Mouse (Mus musculus): ENCODE measurements around the gene Nkx2-5. TPM values are rescaled to one million over a fixed set of nuclear protein-coding genes. Genes with fewer than 3 reads are reported as not detected.

Gene Nkx2-5
- polyA plus RNA-seq, 1 experiment from 2014 or later: not detected

DNA sequence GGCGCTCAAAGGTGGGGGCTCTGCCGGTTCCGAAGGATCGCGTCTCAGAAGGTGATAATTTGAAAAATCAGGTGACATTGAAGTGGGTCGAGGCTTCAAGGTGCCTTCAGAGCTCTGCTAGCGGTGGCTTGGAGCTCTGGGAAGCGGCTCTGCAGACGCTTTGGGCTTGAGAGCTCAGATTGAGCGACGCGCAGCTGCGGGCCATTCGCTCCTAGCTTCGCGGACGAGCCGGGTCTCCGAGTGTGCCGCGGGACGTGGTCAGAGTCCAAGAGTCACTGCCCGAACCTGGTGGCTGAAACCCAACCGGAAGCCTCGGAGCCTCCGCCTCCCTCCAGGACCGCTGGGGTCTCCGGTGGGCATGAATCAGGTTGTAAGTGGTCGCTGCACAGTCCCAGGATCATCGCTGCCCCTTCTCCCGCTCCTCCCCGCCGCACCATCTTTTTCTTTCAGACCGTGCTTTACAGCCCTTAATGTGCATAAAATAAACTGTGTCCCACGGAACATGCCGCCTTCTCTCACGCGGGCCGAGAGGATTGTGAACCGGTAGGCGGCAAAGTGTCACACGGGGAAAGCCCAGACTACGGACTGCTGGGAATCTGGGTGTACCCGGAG, 5.0 kb upstream of the Nkx2-5 start:
- Histone ChIP-seq H3K9me3 (no peaks in the 10 kb centered on the region), H3K9ac (replicated peaks) (no peak overlapping the region), H3K27me3 (peaks cover 83% of the 10 kb centered on the region), H3K4me2 (replicated peaks) (peak overlapping the region; percentile 28), H3K4me1 (peaks cover 14% of the 10 kb centered on the region), H3K27ac (replicated peaks) (no peak overlapping the region), H3K36me3 (no peaks in the 10 kb centered on the region), H3K4me3 (peak overlapping the region; percentile 17)
- under 1% methylated on average over 44 of the region's 44 CpGs for WGBS
- no peak for ATAC-seq (replicated peaks)

DNA sequence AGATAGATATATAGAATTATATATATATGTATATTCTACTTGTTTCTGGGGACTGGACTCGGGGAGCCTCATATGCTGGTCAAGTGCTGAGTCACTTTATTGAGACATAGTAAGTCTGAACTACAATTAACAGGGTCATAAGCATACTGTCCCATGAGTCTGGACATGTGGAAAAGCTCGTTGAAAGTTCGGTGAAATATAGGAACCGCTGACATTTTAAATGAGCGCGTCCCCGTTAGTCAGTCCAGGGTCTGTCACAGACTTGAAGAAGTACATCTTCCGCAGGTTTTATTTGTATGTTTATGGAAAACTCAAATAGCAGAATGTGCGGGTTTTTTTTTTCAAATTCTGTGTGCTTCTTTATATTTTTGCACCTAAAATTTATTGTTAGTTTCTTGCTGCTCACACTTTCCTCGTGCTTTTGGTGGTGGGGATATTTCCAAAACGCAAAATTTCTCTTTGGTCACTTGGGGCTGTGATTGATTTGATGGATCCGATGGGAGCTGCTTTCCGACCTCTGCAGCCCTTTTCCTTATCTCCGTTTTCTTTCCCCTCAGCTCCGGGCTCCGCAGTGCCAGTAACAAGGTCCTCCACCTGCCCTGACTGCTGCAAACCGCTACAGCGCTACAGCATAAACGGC, 4.4 kb upstream of the Nkx2-5 start:
- WGBS: 4% methylated on average over 19 of the region's 19 CpGs
- Histone ChIP-seq H3K4me3 (peak overlapping the region; percentile 17; the same call in 1 of the 2 replicates), H3K27ac (replicated peaks) (no peak overlapping the region), H3K4me1 (peaks cover 18% of the 10 kb centered on the region), H3K36me3 (no peaks in the 10 kb centered on the region), H3K9me3 (no peaks in the 10 kb centered on the region), H3K9ac (replicated peaks) (no peak overlapping the region), H3K4me2 (replicated peaks) (0 out of 2 replicates have a peak overlapping the region, but pooled peaks have one; percentile 28), H3K27me3 (peaks cover 81% of the 10 kb centered on the region)
- ATAC-seq (replicated peaks): no peak

DNA sequence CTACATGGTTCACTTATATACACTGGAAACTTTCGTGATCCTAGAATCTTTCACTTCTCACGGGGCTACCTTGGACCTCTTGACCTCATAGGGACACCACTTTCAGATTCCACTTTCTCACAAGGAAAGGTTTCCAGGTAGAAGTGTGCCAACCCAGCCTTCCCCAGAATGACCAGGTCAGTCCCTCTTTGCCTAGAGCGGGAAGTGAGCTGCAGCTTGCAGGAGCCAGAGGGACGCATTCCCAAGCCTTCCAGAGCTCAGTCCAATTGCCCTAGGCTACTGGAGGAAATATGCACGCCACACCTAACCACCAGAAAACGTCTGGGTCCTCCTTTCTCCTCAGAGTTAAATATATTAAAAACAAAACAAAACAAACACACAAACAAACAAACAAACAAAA, 3.4 kb upstream of the Nkx2-5 start:
- Histone ChIP-seq H3K4me1 (peaks cover 20% of the 10 kb centered on the region), H3K27ac (replicated peaks) (no peak overlapping the region), H3K9me3 (no peaks in the 10 kb centered on the region), H3K27me3 (peaks cover 83% of the 10 kb centered on the region), H3K36me3 (no peaks in the 10 kb centered on the region), H3K4me2 (replicated peaks) (no peak overlapping the region), H3K9ac (replicated peaks) (no peak overlapping the region), H3K4me3 (no peak overlapping the region)
- WGBS: 2% methylated on average over 6 of the region's 6 CpGs
- no peak for ATAC-seq (replicated peaks)

DNA sequence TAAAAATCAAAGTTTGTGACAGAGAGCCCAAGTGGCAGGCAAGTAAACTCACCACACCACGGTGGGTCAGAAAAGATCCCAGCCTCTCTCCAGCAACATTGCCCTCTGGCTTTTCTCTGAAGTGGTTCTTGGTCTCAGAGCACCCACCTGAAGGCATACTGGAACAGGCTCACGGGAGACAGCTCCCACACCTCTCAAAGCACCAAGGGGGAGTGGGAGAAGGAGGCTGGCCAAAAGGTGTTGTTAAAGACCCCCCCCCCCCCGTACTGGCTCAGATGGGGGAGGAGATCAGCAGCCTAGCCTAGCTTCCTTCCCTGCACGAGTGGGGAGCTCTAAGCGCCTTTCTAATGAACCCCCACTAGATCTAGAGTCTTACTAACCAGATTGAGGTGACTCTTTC, 3.0 kb upstream of the Nkx2-5 start:
- Histone ChIP-seq H3K4me2 (replicated peaks) (no peak overlapping the region), H3K4me1 (peaks cover 20% of the 10 kb centered on the region), H3K36me3 (no peaks in the 10 kb centered on the region), H3K9ac (replicated peaks) (no peak overlapping the region), H3K27me3 (peaks cover 84% of the 10 kb centered on the region), H3K27ac (replicated peaks) (no peak overlapping the region), H3K4me3 (no peak overlapping the region), H3K9me3 (no peaks in the 10 kb centered on the region)
- ATAC-seq (replicated peaks): no peak
- WGBS: 1% methylated on average over 5 of the region's 5 CpGs

DNA sequence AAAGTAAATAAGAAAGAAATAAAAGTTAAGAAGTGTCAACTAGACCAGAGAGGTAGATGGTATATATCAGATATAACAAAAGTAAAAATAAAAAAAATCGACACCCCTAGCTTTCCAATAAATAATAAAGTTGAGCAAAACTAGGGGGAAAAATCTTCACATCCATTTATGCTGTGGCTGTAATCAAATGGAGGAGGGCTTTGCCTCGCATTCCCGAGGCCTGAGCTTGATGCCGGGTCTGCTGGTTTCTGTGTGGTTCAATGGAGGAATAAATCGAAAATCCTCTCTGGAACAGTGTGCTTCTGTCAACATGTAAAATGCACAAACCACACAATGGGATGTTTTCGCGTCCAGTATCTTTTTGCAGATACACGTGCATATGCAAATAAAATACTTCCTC, 1.6 kb upstream of the Nkx2-5 start:
- H3K4me2 ChIP-seq (replicated peaks): no peak overlapping the region
- H3K9me3 ChIP-seq: no peaks in the 10 kb centered on the region
- H3K4me3 ChIP-seq: no peak overlapping the region
- ATAC-seq (replicated peaks): no peak
- no peak overlapping the region for H3K9ac ChIP-seq (replicated peaks)
- H3K4me1 ChIP-seq: peaks cover 20% of the 10 kb centered on the region
- WGBS: 4% methylated on average over 8 of the region's 8 CpGs
- H3K36me3 ChIP-seq: no peaks in the 10 kb centered on the region
- no peak overlapping the region for H3K27ac ChIP-seq (replicated peaks)
- peaks cover 85% of the 10 kb centered on the region for H3K27me3 ChIP-seq

DNA sequence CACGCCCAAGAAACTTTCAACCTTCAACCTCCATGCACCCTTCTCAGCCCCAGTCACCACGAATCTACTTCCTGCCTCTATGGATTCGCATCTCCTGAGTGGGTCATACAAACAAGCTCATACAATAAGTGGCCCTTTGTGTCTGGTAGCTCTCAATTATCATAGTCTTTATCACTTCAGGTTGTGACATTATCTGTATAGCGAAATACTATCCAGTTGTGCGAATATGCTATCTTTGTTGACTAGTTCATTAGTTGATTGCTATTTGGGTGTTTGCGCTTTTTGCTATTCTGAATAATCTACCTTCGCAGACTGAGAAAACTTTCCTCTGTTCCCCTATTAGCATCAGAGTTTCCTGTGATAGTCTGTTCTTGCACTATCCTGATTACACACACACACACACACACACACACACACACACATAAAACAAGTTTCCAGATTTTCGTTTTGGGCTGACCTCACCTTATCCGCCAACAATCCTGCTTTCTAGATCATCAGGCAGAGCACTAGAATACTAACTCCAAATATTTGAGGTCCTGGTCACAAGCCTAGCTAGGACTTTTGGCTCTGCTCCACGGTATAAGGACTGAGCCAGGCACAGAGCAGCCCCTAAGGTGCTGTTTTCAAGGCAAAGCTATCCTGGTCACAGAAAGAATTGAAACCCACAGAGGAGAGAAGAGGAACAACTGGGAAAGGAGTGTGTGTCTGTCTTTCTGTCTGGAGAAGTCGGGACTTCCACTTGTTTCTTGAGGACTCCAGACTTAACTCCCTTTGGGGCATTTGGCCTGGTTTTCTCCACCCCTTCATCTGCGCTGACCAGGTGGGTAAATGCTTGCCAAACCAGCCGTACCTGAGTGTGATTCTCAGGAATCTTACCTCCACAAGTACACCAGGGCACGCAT, 591 bp upstream of the Nkx2-5 start:
- WGBS: 4% methylated on average over 14 of the region's 14 CpGs

DNA sequence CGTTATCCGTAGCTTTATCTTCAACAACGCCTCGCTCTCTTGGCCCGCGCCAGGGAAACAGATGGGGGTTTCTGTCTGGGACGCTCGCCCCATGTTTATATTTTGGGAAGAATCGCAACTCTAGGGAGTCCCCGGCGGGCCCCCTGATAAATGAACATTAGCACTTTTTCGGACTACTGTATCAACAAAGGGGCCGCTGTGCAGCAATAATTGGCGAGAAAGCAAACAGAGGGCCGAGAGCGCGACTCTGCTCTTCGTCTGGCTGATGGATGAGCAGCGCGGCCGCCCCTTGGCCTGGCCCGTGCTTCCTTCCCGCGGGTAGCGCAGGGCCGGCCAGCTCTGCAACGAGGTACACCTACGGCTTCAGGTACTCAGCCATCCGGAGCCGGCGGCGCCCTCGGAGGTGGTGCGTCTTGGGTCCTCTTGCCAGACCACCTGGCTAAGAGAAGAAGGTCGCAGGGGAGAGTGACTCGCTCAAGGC, 398 bp downstream of the Nkx2-5 start:
- whole genome bisulfite sequencing: under 1% methylated on average over 36 of the region's 36 CpGs
- no peak overlapping the region for H3K4me2 ChIP-seq (replicated peaks)
- no peak for ATAC-seq (replicated peaks)

More for the DNA sequence above, 591 bp upstream of the Nkx2-5 start:
- Histone ChIP-seq H3K27me3 (peaks cover 87% of the 10 kb centered on the region), H3K4me1 (peaks cover 16% of the 10 kb centered on the region), H3K36me3 (no peaks in the 10 kb centered on the region), H3K27ac (replicated peaks) (no peak overlapping the region), H3K9me3 (no peaks in the 10 kb centered on the region), H3K4me2 (replicated peaks) (no peak overlapping the region), H3K9ac (replicated peaks) (no peak overlapping the region), H3K4me3 (no peak overlapping the region)
- no peak for ATAC-seq (replicated peaks)

DNA sequence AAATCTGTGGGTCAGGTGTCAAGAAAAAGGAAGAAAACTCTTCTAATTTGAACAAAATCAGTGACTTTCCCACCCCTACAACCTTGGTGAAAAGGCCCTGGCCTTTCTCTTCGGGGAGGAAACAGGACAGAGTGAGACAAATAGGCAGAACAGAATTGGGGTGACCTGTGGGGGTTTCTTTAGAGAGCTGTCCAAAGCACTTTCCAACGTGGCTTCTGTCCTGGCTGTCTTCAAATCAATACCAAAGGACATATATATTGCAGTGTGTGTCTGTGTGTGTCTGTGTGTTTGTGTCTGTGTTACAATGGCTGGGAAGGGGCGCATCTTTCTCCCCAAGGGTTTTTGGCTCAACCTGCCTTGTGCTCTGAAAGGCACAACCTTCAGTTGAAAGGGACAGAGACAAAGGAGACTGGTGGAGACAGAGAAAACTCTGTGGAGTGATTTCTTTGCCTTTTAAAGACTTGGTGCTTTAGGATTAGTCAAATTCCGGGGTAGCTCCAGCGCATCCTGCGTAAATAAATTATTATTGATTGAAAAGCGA, 1.0 kb downstream of the Nkx2-5 start:
- H3K27ac ChIP-seq (replicated peaks): no peak overlapping the region
- under 1% methylated on average over 7 of the region's 7 CpGs for WGBS
- peaks cover 13% of the 10 kb centered on the region; the same call in 1 of the 2 replicates for H3K4me1 ChIP-seq
- no peak for ATAC-seq (replicated peaks)
- H3K36me3 ChIP-seq: no peaks in the 10 kb centered on the region
- no peak overlapping the region for H3K9ac ChIP-seq (replicated peaks)
- H3K9me3 ChIP-seq: no peaks in the 10 kb centered on the region
- no peak overlapping the region for H3K4me3 ChIP-seq
- peaks cover 90% of the 10 kb centered on the region for H3K27me3 ChIP-seq
- no peak overlapping the region for H3K4me2 ChIP-seq (replicated peaks)

More for the DNA sequence above, 398 bp downstream of the Nkx2-5 start:
- no peaks in the 10 kb centered on the region for H3K36me3 ChIP-seq
- peaks cover 88% of the 10 kb centered on the region for H3K27me3 ChIP-seq
- no peak overlapping the region for H3K27ac ChIP-seq (replicated peaks)
- no peak overlapping the region for H3K4me3 ChIP-seq
- H3K9me3 ChIP-seq: no peaks in the 10 kb centered on the region
- H3K4me1 ChIP-seq: peaks cover 8% of the 10 kb centered on the region
- H3K9ac ChIP-seq (replicated peaks): no peak overlapping the region

DNA sequence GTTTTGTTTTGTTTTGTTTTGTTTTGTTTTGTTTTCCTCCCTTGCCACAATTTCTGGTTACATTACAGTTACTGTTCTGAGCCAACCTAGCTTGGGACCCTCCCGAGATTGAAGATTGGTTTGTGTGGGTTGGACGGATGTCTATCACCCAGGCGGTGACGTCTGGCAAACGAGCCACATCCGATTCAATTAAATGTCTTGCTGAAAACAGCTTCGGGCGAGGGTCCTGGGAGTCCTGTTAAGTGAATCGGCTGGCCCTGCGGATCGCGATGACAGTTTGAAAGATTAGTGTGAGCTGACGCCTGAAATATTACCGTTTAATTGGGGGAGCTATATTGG, 1.6 kb downstream of the Nkx2-5 start:
- WGBS: under 1% methylated on average over 14 of the region's 14 CpGs
- H3K4me1 ChIP-seq: peaks cover 13% of the 10 kb centered on the region; the same call in 1 of the 2 replicates
- H3K9me3 ChIP-seq: no peaks in the 10 kb centered on the region
- H3K4me2 ChIP-seq (replicated peaks): no peak overlapping the region
- ATAC-seq (replicated peaks): no peak
- H3K4me3 ChIP-seq: no peak overlapping the region
- H3K36me3 ChIP-seq: no peaks in the 10 kb centered on the region
- H3K27ac ChIP-seq (replicated peaks): no peak overlapping the region
- H3K27me3 ChIP-seq: peaks cover 91% of the 10 kb centered on the region
- H3K9ac ChIP-seq (replicated peaks): no peak overlapping the region

DNA sequence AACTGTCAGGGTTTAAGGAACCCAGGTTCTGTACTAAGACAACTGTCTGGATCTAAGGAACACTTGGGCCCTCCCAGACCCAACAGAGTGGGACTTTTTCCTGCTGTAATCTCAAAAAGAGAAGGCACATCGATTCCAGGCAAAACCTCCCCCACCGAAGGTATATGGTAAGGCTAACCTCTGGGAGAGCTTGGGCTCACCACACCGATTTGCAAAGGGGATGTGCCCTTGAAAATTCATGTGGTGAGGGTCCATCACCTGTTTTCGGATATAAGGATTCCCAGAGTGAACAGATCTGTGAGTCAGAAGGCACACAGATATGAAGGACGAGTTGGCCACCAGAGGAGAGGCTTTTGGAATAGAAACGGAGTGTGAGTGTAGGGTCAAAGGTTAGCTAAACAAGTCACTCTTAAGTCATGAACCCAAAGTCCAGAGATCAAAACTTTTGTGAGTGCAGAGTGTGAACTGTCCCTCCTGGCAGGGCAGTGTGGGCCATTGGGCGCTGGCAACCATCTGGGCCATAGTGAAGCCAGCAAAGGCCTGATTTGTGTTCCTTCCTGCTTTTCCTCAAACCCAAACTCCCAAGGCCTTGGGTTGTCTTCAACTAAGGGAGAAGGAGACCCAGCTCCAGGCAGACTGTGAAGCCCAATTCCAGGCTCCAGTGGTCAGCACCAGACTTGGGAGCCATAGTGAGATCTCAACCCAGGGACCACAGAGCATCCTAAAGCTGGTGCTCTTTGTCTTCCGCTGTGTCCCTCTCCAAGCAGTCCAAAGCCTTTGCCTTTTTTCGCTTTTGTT, 2.2 kb downstream of the Nkx2-5 start:
- H3K4me2 ChIP-seq (replicated peaks): no peak overlapping the region
- 3% methylated on average over 9 of the region's 9 CpGs for WGBS
- H3K9me3 ChIP-seq: no peaks in the 10 kb centered on the region
- no peak overlapping the region for H3K4me3 ChIP-seq
- H3K9ac ChIP-seq (replicated peaks): no peak overlapping the region
- no peak overlapping the region for H3K27ac ChIP-seq (replicated peaks)
- no peaks in the 10 kb centered on the region for H3K36me3 ChIP-seq
- H3K27me3 ChIP-seq: peaks cover 91% of the 10 kb centered on the region
- H3K4me1 ChIP-seq: peaks cover 13% of the 10 kb centered on the region; the same call in 1 of the 2 replicates
- no peak for ATAC-seq (replicated peaks)

DNA sequence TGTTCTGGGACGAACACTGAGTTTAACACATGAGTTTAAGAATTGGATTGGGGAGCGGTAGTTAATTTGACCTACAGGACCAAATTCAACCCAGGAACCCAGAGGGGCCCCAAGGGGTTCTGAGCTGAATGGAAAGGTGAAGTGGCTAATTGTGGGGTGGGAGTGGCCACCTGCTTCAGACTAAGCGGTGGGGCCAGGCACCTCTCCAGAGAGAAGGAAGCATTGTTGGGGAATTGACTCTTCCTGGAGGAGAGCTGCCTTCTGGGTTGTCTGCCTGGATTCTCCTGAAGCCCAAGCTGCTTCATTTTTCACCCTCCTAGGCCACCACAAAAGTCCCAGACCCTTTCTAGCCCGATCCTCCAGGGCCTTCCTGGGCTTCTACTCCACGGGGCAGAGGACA, 2.8 kb downstream of the Nkx2-5 start:
- no peak overlapping the region for H3K27ac ChIP-seq (replicated peaks)

More for the DNA sequence above, 2.8 kb downstream of the Nkx2-5 start:
- no peak for ATAC-seq (replicated peaks)
- Histone ChIP-seq H3K9me3 (no peaks in the 10 kb centered on the region), H3K36me3 (no peaks in the 10 kb centered on the region), H3K4me1 (peaks cover 13% of the 10 kb centered on the region; the same call in 1 of the 2 replicates), H3K4me2 (replicated peaks) (no peak overlapping the region), H3K4me3 (no peak overlapping the region), H3K27me3 (peaks cover 93% of the 10 kb centered on the region), H3K9ac (replicated peaks) (no peak overlapping the region)
- WGBS: 1% methylated on average over 5 of the region's 5 CpGs

Measured in forebrain, embryonic 15.5 days (tissue).